Mouse (Mus musculus) G1E (cell line): ENCODE data around the gene Clmp. TPM values are rescaled to one million over a fixed set of nuclear protein-coding genes. Genes with fewer than 3 reads are reported as not detected.

Experiments used
- ATAC-seq: 2 replicates; pipeline ENCODE4 v1.8.0; 2016; ENCODE audit warnings: mild to moderate bottlenecking; ENCODE audit not compliant: insufficient number of reproducible peaks, poor library complexity, low FRiP score, severe bottlenecking; ENCODE audit errors: extremely low read depth
- DNase-seq: peaks from one replicate; pipeline ENCODE4 v3.0.0; 2012; ENCODE audit warnings: low spot score
- H3K27me3 ChIP-seq: 2 replicates; pipeline ENCODE4 v1.6.1; 2012; ENCODE audit warnings: mild to moderate bottlenecking, low read length, inconsistent platforms; ENCODE audit not compliant: insufficient read depth
- H3K36me3 ChIP-seq: replicated peaks from 2 replicates; pipeline ENCODE3; 2012; ENCODE audit warnings: mild to moderate bottlenecking, inconsistent platforms
- H3K4me1 ChIP-seq: 2 replicates; pipeline ENCODE4 v1.6.1; 2012; ENCODE audit warnings: low read depth, low read length, inconsistent platforms, mixed read lengths; ENCODE audit not compliant: insufficient read depth
- H3K4me3 ChIP-seq: 2 replicates; pipeline ENCODE4 v1.5.1; 2012; ENCODE audit warnings: low read depth, mild to moderate bottlenecking, inconsistent platforms, low read length, moderate library complexity, mixed read lengths
- H3K9me3 ChIP-seq: replicated peaks from 2 replicates; pipeline ENCODE4 v1.6.1; 2012; ENCODE audit warnings: inconsistent platforms
- CTCF ChIP-seq: IDR thresholded peaks from 2 replicates; pipeline ENCODE4 v1.5.1; 2012; ENCODE audit warnings: low read depth, low read length, inconsistent platforms, mixed read lengths
- GATA1 ChIP-seq: IDR thresholded peaks from 2 replicates; pipeline ENCODE4 v1.6.1; 2012; ENCODE audit warnings: borderline replicate concordance, low read length, inconsistent platforms, mixed read lengths
- GATA2 ChIP-seq: IDR thresholded peaks from 2 replicates; pipeline ENCODE4 v1.6.1; 2012; ENCODE audit warnings: low read depth, low read length, inconsistent platforms, borderline replicate concordance
- POLR2AphosphoS5 ChIP-seq: IDR thresholded peaks from 2 replicates; pipeline ENCODE4 v1.6.1; 2012; ENCODE audit warnings: low read depth, low read length, inconsistent platforms; ENCODE audit not compliant: insufficient replicate concordance
- TAL1 ChIP-seq: conservative IDR thresholded peaks from 2 replicates; pipeline ENCODE4 v1.6.1; 2012; ENCODE audit warnings: low read depth, low read length, inconsistent platforms, mixed read lengths
- polyA plus RNA-seq: library from polyadenylated mRNA; stranded (reverse); fragments of >175 nt; gene quantifications from 2 replicates; pipeline ENCODE4 v1.2.3, GENCODE M21; 2012
- total RNA-seq, 2 experiments: library from RNA; stranded (forward) in 1 of 2; stranded (reverse) in 1 of 2; fragments of 200-1000 nt in 1 of 2; fragments of >200 nt in 1 of 2; fragmentation: Nextera tagmentation in 1 of 2; gene quantifications; 2 replicates each; pipeline ENCODE4 v1.2.3; 2014 to 2017

The Clmp gene
- total and polyA plus RNA-seq, 3 experiments: 0.05 TPM; not detected in 2

- DNase-seq (no peak), ATAC-seq (no peak)
- Histone ChIP-seq H3K9me3 (no peaks in the 10 kb centered on the region), H3K36me3 (no peaks in the 10 kb centered on the region), H3K27me3 (peaks cover 16% of the 10 kb centered on the region), H3K4me3 (no peak overlapping the region), H3K4me1 (no peaks in the 10 kb centered on the region)
- no peak for TF ChIP-seq CTCF
- no peak for TF ChIP-seq POLR2AphosphoS5
- no peak for TF ChIP-seq GATA1
- no peak for TF ChIP-seq TAL1
- TF ChIP-seq GATA2: no peak
These were observed 106.3 kb downstream of the Clmp start for GRCm38 (mm10) chr9:40791864-40792633.

DNA sequence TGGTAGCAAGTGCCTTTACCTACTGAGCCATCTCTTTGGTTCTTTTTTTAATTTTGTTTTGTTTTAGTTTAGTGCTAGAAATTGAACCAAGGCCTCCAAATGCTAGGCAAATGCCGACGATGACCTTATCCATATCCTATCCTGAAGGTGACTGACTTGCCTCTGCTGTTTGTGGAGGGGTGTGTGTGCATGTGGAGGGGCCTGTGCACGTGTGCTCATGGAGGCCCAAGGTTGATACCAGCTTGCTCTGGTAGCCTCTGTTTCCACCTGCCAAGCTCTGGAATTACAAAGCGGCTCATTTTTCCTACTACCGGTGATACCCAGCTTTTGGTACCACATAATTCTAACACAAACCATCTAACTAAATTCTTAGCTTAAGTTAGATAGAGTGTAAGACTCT lies 107.8 kb downstream of the Clmp start:
- Histone ChIP-seq H3K4me3 (no peak overlapping the region), H3K36me3 (no peaks in the 10 kb centered on the region), H3K27me3 (peaks cover 14% of the 10 kb centered on the region), H3K9me3 (no peaks in the 10 kb centered on the region), H3K4me1 (peaks cover 7% of the 10 kb centered on the region)
- DNase-seq (no peak), ATAC-seq (no peak)
- no peak for TF ChIP-seq GATA1
- no peak for TF ChIP-seq GATA2
- TF ChIP-seq POLR2AphosphoS5: no peak
- no peak for TF ChIP-seq TAL1
- TF ChIP-seq CTCF: no peak

DNA sequence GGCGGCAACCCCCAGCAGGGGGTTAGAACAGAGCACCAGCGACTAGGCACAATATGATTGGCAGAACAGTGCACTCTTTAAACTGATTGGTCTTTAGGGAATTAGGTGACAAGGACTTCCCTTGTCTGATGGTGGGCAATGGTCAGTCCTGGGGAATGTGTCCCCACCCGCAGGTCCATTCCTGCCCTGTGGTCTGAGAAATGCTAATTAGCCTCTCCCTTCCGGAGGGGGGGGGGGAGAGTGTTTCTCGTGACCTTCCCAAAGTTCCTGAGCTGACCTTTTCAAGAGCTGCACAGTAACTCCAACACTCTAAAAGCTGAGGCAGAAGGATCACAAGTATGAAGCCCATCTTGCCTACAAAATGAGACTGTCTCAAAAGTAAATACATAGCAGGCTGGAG lies 108.5 kb downstream of the Clmp start:
- TF ChIP-seq GATA1 (no peak), TAL1 (no peak), GATA2 (no peak)
- Histone ChIP-seq H3K4me3 (no peak overlapping the region), H3K4me1 (peaks cover 14% of the 10 kb centered on the region), H3K9me3 (no peaks in the 10 kb centered on the region), H3K27me3 (peaks cover 14% of the 10 kb centered on the region), H3K36me3 (no peaks in the 10 kb centered on the region)
- DNase-seq (no peak), ATAC-seq (no peak)

- H3K36me3 ChIP-seq: no peaks in the 10 kb centered on the region
- peaks cover 20% of the 10 kb centered on the region for H3K4me1 ChIP-seq
- H3K4me3 ChIP-seq: no peak overlapping the region
- TF ChIP-seq TAL1 (no peak), GATA2 (no peak), POLR2AphosphoS5 (no peak), CTCF (no peak), GATA1 (no peak)
- no peak for DNase-seq
- no peaks in the 10 kb centered on the region for H3K9me3 ChIP-seq
- H3K27me3 ChIP-seq: peaks cover 11% of the 10 kb centered on the region
- no peak for ATAC-seq
These were observed 109.2 kb downstream of the Clmp start for GRCm38 (mm10) chr9:40794926-40795325.

DNA sequence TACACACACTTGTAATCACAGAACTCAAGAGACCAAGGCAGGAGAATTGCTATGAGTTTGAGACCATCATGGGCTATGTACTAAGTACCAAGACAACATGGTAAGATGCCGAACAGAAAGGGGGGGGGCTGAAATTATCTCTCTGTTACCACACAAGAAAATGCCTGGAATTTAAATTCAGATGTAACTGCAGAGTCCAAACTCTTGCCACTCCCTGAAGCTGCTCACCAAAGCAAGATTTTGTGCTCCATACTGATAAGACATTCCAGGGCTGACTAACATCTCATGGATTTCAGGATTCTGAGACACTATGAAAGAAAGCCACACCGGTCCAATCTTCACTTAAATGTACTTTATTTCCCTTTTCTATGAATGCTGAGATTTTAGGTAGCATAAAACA lies 109.8 kb downstream of the Clmp start:
- DNase-seq (no peak), ATAC-seq (no peak)
- peaks cover 7% of the 10 kb centered on the region for H3K27me3 ChIP-seq
- no peaks in the 10 kb centered on the region for H3K9me3 ChIP-seq
- no peak overlapping the region for H3K4me3 ChIP-seq
- H3K36me3 ChIP-seq: no peaks in the 10 kb centered on the region
- peaks cover 20% of the 10 kb centered on the region for H3K4me1 ChIP-seq
- no peak for TF ChIP-seq GATA2

- ATAC-seq (no peak), DNase-seq (no peak)
- H3K27me3 ChIP-seq: peaks cover 7% of the 10 kb centered on the region
- no peak overlapping the region for H3K4me3 ChIP-seq
- H3K9me3 ChIP-seq: no peaks in the 10 kb centered on the region
- TF ChIP-seq TAL1: no peak
- no peaks in the 10 kb centered on the region for H3K36me3 ChIP-seq
- H3K4me1 ChIP-seq: peaks cover 20% of the 10 kb centered on the region
These were observed 110.3 kb downstream of the Clmp start for GRCm38 (mm10) chr9:40796054-40796453.
